Mouse (Mus musculus) cerebellum, postnatal 36 days (tissue): Measurements from ENCODE around the gene Dyrk4.

Experiments used
- DNase-seq, 2 experiments: peaks; one replicate each; pipeline ENCODE4 v3.0.0; 2021 to 2022; ENCODE audit warnings: mixed read lengths in 2 of 2

Gene Dyrk4

DNA sequence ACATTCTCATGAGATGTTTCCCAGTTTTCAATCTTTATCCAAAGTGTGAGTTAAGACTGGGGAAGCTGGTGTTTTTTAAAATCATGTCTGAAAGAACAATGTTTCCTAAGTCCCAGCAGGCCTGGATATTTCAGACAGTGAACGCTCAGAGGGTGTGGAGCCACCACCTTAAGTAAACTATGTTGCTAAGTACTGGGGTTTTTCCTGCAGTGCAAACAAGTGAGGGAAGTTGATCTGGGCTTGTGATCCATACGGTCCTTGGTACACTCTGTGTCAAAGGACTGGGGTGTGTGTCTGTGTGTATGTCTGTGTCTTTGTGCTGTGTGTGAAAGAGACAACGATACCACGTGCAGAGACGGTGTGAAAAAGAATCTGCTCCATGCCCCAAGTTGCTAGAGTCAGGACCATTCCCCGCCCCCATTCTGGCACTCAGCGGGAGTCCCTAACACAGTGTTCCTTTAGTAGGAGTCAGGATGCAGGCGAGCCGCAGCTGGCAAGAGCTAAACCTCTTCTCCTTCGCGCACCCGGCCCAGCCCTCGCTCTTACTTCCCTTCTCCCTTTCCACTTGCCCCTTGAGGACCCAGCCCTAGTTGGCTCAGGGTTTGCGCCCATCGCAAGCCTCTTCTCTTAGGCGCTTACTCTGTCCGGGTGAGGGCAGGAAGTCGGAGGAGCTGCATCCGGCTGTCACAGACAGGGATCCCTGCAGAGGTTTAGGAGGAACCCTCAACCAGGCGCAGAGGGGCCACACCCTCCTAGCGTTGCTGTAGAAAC lies at the start of gene Dyrk4:
Gene Dyrk4, minus strand, starts transcription at position 729 of the 771 bp plus-strand sequence.
- DNase-seq: no peak

GRCm38 (mm10) chr6:126966241-126967026 lies 44.8 kb upstream of the Dyrk4 start:
- no peak for DNase-seq

DNA sequence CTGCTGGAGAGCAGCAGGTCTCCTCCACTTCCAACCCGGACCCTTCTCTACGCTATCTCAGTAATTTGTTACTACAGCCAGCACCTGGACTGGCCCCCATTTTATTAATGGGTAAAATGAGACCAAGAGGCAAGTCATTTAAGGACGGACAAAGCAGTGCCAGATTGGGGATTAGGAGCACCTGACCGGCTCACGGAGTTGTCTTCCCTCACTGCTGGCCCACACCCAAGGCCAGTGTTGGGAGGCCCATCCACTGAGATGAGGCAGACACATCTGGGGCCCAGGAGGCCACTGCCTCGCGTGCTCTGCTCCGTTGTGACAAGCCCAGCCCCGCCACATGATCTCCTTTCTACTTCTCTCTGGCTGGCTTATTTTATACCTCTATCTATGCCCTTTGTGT lies 41.8 kb upstream of the Dyrk4 start:
- DNase-seq: no peak

DNA sequence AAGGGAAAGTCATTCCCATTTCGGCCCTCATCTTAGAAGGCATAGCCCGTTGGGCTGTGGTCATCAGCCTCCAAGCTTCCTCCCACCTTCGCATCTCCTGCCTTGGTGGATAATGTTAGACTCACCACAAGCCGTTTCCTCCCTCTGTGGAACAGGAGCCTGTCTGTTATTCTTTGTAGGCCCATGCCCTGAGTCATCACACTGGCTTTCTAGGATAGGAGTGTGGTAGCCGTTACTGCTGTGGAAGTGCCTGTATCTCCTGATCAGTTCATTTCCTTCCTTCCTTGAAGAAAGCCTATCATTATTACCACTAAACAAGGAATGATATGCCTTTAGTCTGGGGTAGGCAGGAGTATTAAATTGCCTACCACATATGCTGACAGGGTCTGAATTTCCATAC lies 41.1 kb upstream of the Dyrk4 start:
- no peak for DNase-seq

- no peak for DNase-seq
These were observed 39.9 kb upstream of the Dyrk4 start for GRCm38 (mm10) chr6:126961371-126962018.

GRCm38 (mm10) chr6:126955734-126956133 lies 34.1 kb upstream of the Dyrk4 start:
- peak; percentile 75 to 82 for DNase-seq

GRCm38 (mm10) chr6:126948336-126948735 lies 26.7 kb upstream of the Dyrk4 start:
- no peak for DNase-seq

DNA sequence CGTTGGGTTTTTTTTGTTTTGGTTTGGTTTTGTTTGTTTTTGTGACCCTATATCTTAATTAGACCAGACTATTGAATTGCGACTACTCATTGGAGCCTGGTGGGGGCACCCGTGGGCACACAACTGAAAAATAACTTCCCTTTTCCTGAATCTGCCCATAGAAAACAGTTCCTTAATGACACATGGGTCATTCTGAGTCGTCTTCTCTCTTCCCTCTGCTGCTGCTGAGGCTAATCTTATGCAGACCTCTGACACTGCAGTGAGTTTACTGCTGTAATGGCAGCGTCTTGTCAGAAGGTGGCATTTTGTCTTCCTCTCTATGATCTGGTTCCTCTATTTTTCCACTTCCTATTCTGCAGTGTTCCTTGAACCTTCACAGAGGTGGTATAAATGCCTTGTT lies 18.8 kb upstream of the Dyrk4 start:
- peak; percentile 11 to 14 for DNase-seq

GRCm38 (mm10) chr6:126939487-126940171 lies 18.0 kb upstream of the Dyrk4 start, which contains the start of the genes Rad51ap1 and D6Wsu163e:
Gene Rad51ap1 (minus strand): TSS chr6:126939587.
Gene D6Wsu163e (plus strand): TSS chr6:126939962.
- DNase-seq: peak; percentile 96 to 98

DNA sequence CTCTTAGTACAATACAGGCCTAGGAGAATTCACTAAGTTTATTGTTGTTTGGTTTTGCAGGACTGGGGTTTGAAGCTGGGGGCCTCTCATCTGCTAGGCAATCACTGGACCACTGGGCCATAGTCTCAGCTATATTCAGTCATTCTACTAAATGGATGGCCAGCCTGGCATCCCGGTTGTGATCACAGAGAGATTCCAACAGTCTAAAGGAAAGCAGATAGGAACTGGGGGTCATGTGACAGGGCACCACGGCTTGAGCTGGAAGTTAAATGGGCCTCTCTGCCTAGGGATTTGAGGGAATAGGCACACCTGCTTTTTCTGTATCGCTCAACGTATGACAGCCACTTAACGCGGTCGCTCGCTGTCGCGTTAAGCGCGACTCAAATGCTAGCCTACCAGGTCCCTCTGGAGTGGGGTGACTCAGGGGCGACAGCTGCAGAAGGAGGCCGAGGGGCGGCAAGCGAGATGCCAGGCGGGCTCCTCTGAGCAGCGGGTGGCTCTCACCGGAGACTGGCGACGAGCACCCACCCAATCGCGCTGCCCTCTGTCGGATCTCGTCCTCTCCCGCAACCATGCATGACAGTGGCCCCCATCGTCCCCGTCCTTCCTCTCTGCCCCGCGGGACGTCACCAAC lies 17.3 kb upstream of the Dyrk4 start:
- no peak for DNase-seq

DNA sequence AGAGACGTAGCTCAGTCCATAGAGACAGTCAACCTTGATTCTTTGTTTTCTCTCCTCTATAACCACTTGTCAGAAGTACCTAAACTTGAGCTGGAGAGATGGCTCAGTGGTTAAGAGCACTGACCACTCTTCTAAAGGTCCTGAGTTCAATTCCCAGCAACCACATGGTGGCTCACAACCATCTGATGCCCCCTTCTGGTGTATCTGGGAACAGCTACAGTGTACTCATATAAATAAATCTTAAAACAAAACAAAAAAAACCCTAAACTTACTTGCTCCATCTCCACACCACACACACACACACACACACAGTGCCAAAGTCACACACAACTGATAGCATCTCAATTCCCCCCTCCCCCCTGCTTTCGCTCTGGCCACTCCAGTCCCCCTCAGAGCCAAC lies 16.4 kb upstream of the Dyrk4 start:
- no peak for DNase-seq

- DNase-seq: no peak
These were observed 11.3 kb upstream of the Dyrk4 start for GRCm38 (mm10) chr6:126932896-126933295.

GRCm38 (mm10) chr6:126914928-126915327 lies 6.7 kb downstream of the Dyrk4 start:
- no peak for DNase-seq

GRCm38 (mm10) chr6:126910727-126911126 lies 10.9 kb downstream of the Dyrk4 start:
- DNase-seq: no peak

GRCm38 (mm10) chr6:126907876-126908275 lies 13.8 kb downstream of the Dyrk4 start:
- DNase-seq: no peak

- no peak for DNase-seq
These were observed 14.3 kb downstream of the Dyrk4 start for GRCm38 (mm10) chr6:126907378-126907777.

- no peak for DNase-seq
These were observed 44.5 kb downstream of the Dyrk4 start for GRCm38 (mm10) chr6:126877118-126877517.

- DNase-seq: no peak
These were observed 68.8 kb downstream of the Dyrk4 start, which contains the start of gene Akap3 for GRCm38 (mm10) chr6:126852881-126853280. Gene Akap3 (plus strand): TSS chr6:126853098.

GRCm38 (mm10) chr6:126848712-126849704 lies 72.6 kb downstream of the Dyrk4 start, which contains the start of gene Ndufa9:
Gene Ndufa9 (minus strand): TSS chr6:126849136.
- DNase-seq: peak; percentile 95 to 99

DNA sequence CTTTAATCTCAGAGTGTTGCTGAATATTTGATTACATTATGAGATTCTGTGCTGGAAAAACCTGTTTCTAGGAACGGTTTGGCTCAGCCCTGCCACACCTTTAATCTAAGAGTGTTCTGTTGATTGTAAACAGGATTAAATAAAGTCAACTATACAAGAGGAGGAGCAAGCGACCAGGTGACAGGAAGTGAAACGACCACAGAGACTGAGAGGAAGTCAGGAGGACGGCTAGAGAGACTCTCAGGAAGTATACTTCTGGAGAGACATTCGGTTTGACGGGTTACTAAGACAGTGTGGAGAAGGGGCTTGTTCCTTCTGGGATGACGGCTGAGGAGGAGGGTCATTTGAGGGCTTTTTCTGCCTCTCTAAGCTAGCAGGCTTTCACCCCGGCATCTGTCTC lies 85.0 kb downstream of the Dyrk4 start:
- no peak for DNase-seq
